Mouse (Mus musculus): ENCODE measurements around the gene Minos1. TPM values are rescaled to one million over a fixed set of nuclear protein-coding genes. Genes with fewer than 3 reads are reported as not detected.

Gene Minos1
- polyA plus RNA-seq, 1 experiment: 37.7 TPM

- no peak for DNase-seq
These were observed 66.1 kb downstream of the Minos1 start for GRCm38 (mm10) chr4:139064831-139065230.

DNA sequence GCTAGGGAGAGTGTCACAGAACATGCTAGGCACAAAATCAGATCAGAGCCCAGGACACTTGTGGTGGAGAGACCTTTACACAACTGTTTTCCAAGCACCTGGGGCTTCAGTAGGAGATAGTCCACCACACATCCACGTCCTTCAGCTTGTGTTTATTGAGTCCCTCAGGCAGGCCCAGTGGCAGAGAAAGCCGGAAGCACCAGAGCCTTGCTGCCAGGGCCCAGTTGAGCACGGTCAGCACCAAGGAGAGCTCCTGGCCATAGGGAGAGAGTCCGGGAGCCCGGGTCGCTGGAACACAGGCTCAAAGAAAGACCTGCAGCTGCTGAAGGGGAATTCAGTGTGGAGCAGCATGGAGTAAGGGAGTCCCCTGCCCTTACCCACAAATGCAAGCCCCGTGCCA lies 71.3 kb downstream of the Minos1 start:
- DNase-seq: no peak
- H3K4me1 ChIP-seq (ENCODE audit: control insufficient read depth, insufficient read depth, low read length): no peaks in the 10 kb centered on the region
- no peak for TF ChIP-seq POLR2A (IDR thresholded peaks at IDR 0.05; ENCODE audit: borderline replicate concordance, extremely low read depth, low read depth, low read length)
- no peak for TF ChIP-seq CTCF (IDR thresholded peaks at IDR 0.05; ENCODE audit: insufficient read depth, low read length)
- WGBS: 12% methylated on average over 7 of the region's 7 CpGs
- no peak overlapping the region for H3K4me3 ChIP-seq (replicated peaks; ENCODE audit: extremely low read depth, low read depth, low read length)

More at GRCm38 (mm10) chr4:139064831-139065230, 66.1 kb downstream of the Minos1 start:
- no peaks in the 10 kb centered on the region for H3K4me1 ChIP-seq (ENCODE audit: control insufficient read depth, insufficient read depth, low read length)
- 81% methylated on average over 5 of the region's 5 CpGs for WGBS
- TF ChIP-seq CTCF (IDR thresholded peaks at IDR 0.05; ENCODE audit: insufficient read depth, low read length): no peak
- no peak for TF ChIP-seq POLR2A (IDR thresholded peaks at IDR 0.05; ENCODE audit: borderline replicate concordance, extremely low read depth, low read depth, low read length)
- H3K4me3 ChIP-seq (replicated peaks; ENCODE audit: extremely low read depth, low read depth, low read length): no peak overlapping the region

GRCm38 (mm10) chr4:139058029-139058428 lies 72.9 kb downstream of the Minos1 start:
- Histone ChIP-seq H3K4me3 (replicated peaks; ENCODE audit: extremely low read depth, low read depth, low read length) (no peak overlapping the region), H3K4me1 (ENCODE audit: control insufficient read depth, insufficient read depth, low read length) (no peaks in the 10 kb centered on the region)
- TF ChIP-seq CTCF (IDR thresholded peaks at IDR 0.05; ENCODE audit: insufficient read depth, low read length): no peak
- no peak for TF ChIP-seq POLR2A (IDR thresholded peaks at IDR 0.05; ENCODE audit: borderline replicate concordance, extremely low read depth, low read depth, low read length)
- 85% methylated on average over 5 of the region's 5 CpGs for WGBS
- DNase-seq: no peak

DNA sequence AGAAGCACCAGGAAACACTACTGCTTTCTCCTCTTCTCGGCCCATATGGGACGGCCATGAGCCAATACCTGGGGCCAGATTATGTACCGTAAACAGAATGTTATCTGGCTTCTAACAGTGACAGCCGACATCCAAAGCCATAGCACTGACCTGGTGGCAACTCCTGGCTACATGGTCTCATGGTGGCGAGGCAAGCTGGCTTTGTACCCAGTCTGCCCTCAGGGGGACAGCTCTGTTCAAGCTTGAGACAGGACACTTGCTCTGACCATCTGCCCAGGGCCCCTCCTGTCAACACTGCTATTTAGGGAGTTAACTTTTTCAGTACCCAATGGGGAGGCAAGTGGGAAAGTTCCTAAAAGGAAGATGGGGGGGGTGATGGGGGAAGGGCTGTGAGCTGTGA lies 73.6 kb downstream of the Minos1 start:
- no peak for DNase-seq
- TF ChIP-seq CTCF (IDR thresholded peaks at IDR 0.05; ENCODE audit: insufficient read depth, low read length) (no peak), POLR2A (IDR thresholded peaks at IDR 0.05; ENCODE audit: borderline replicate concordance, extremely low read depth, low read depth, low read length) (no peak)
- Histone ChIP-seq H3K4me3 (replicated peaks; ENCODE audit: extremely low read depth, low read depth, low read length) (no peak overlapping the region), H3K4me1 (ENCODE audit: control insufficient read depth, insufficient read depth, low read length) (no peaks in the 10 kb centered on the region)
- 81% methylated on average over 5 of the region's 5 CpGs for WGBS

DNA sequence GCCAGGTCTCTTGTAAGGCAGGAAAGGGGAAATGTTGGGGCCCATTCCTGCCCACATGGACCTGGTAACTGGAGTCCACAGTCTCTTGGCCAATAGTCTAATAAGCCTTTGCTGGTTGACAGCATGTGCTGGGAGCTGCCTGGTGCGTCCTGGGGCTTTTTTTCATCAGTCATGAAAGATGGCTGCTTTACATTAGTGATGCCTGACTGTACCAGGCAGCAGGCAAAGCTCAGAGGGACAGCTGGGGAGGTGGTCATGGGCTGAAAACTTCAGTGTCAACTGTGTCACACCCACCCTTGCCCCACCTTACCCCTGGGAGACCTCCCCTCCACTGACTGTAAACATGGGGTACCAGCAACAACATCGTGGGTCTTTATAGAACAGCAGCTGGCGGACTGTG lies 75.2 kb downstream of the Minos1 start:
- no peak for TF ChIP-seq CTCF (IDR thresholded peaks at IDR 0.05; ENCODE audit: insufficient read depth, low read length)
- TF ChIP-seq POLR2A (IDR thresholded peaks at IDR 0.05; ENCODE audit: borderline replicate concordance, extremely low read depth, low read depth, low read length): no peak
- WGBS: 85% methylated on average over 3 of the region's 3 CpGs
- no peak overlapping the region for H3K4me3 ChIP-seq (replicated peaks; ENCODE audit: extremely low read depth, low read depth, low read length)
- no peak for DNase-seq
- H3K4me1 ChIP-seq (ENCODE audit: control insufficient read depth, insufficient read depth, low read length): no peaks in the 10 kb centered on the region

DNA sequence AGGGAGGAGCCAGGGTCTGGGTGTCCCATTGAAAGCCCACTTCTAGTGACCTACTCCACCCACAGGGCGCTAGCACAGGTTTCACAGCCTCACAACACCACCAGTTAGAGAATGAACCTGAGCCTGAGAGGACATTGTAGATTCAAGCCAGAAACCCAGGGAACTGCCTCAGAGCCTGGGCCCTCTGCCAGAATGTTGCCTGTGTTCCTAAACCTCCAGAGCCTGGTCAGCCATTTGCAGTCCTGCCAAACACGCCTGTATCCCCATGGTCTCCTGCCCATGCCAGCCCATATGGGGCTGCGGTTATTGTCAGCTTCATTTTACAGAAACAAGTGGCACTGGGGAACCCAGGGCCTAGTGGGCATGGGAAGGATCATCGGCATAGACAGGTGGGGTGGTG lies 75.6 kb downstream of the Minos1 start:
- WGBS: 80% methylated on average over 4 of the region's 4 CpGs
- no peak overlapping the region for H3K4me3 ChIP-seq (replicated peaks; ENCODE audit: extremely low read depth, low read depth, low read length)
- H3K4me1 ChIP-seq (ENCODE audit: control insufficient read depth, insufficient read depth, low read length): no peaks in the 10 kb centered on the region
- no peak for TF ChIP-seq CTCF (IDR thresholded peaks at IDR 0.05; ENCODE audit: insufficient read depth, low read length)
- no peak for DNase-seq

- H3K4me3 ChIP-seq (replicated peaks; ENCODE audit: extremely low read depth, low read depth, low read length): no peak overlapping the region
- DNase-seq: no peak
- H3K4me1 ChIP-seq (ENCODE audit: control insufficient read depth, insufficient read depth, low read length): no peaks in the 10 kb centered on the region
- TF ChIP-seq POLR2A (IDR thresholded peaks at IDR 0.05; ENCODE audit: borderline replicate concordance, extremely low read depth, low read depth, low read length) (no peak), CTCF (IDR thresholded peaks at IDR 0.05; ENCODE audit: insufficient read depth, low read length) (no peak)
- 60% methylated on average over 9 of the region's 9 CpGs for WGBS
These were observed 76.5 kb downstream of the Minos1 start for GRCm38 (mm10) chr4:139054300-139054923.

- no peak for DNase-seq
- H3K4me3 ChIP-seq (replicated peaks; ENCODE audit: extremely low read depth, low read depth, low read length): no peak overlapping the region
- TF ChIP-seq POLR2A (IDR thresholded peaks at IDR 0.05; ENCODE audit: borderline replicate concordance, extremely low read depth, low read depth, low read length): no peak
- no peak for TF ChIP-seq CTCF (IDR thresholded peaks at IDR 0.05; ENCODE audit: insufficient read depth, low read length)
- H3K4me1 ChIP-seq (ENCODE audit: control insufficient read depth, insufficient read depth, low read length): no peaks in the 10 kb centered on the region
- WGBS: 66% methylated on average over 5 of the region's 5 CpGs
These were observed 77.5 kb downstream of the Minos1 start for GRCm38 (mm10) chr4:139053391-139053790.

DNA sequence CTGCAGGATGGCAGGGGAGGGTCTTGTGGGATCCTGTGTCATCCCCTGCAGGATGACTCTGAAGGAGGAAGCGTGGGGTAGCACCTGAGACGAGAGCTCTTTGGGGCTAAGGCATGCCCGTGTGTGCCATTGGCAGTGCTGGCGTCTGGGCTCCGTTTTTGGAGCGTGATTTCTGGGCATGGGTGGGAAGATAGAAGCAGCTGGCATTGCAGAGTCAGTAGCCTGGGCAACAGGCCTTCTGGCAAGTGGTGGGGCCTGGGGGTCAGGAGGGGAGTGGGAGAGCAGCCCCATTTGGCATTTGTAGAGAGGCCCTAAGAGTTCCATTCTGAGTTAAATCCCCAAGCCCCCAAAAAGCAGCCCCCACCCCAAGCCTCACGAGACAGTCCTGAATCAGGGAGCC lies 78.1 kb downstream of the Minos1 start:
- Histone ChIP-seq H3K4me1 (ENCODE audit: control insufficient read depth, insufficient read depth, low read length) (no peaks in the 10 kb centered on the region), H3K4me3 (replicated peaks; ENCODE audit: extremely low read depth, low read depth, low read length) (no peak overlapping the region)
- no peak for TF ChIP-seq POLR2A (IDR thresholded peaks at IDR 0.05; ENCODE audit: borderline replicate concordance, extremely low read depth, low read depth, low read length)
- TF ChIP-seq CTCF (IDR thresholded peaks at IDR 0.05; ENCODE audit: insufficient read depth, low read length): no peak
- 81% methylated on average over 7 of the region's 7 CpGs for WGBS
- no peak for DNase-seq

Other genes with a start within 250 kb of the Minos1 start
- 8.4 and 9.1 TPM in 2 replicates for gene Otud3, start 217.2 kb downstream of the Minos1 start, polyA plus RNA-seq (2012; rRNA removed)
- gene Rnf186, start 164.0 kb downstream of the Minos1 start, polyA plus RNA-seq (2012; rRNA removed): 74.5 and 93.5 TPM in 2 replicates
- 14.7 and 15.1 TPM in 2 replicates for gene Tmco4, start 158.2 kb downstream of the Minos1 start, polyA plus RNA-seq (2012; rRNA removed)
- 0.19 and 0.22 TPM in 2 replicates for gene Htr6, start 55.5 kb downstream of the Minos1 start, polyA plus RNA-seq (2012; rRNA removed)
- gene Nbl1, start 38.1 kb downstream of the Minos1 start, polyA plus RNA-seq (2012; rRNA removed): 330 and 497 TPM in 2 replicates
- gene Capzb, start 61.8 kb upstream of the Minos1 start, polyA plus RNA-seq (2012; rRNA removed): 152 and 172 TPM in 2 replicates
- gene Pqlc2, start 179.6 kb upstream of the Minos1 start, polyA plus RNA-seq (2012; rRNA removed): 28.1 and 34.0 TPM in 2 replicates
- gene Akr7a5, start 179.6 kb upstream of the Minos1 start, polyA plus RNA-seq (2012; rRNA removed): 30.9 and 32.4 TPM in 2 replicates
- 12.4 and 17.9 TPM in 2 replicates for gene Mrto4, start 221.5 kb upstream of the Minos1 start, polyA plus RNA-seq (2012; rRNA removed)
- 38.3 and 42.7 TPM in 2 replicates for gene Emc1, start 221.5 kb upstream of the Minos1 start, polyA plus RNA-seq (2012; rRNA removed)
- gene Ubr4, start 221.5 kb upstream of the Minos1 start, polyA plus RNA-seq (2012; rRNA removed): 163 and 183 TPM in 2 replicates